Mouse (Mus musculus) forebrain, embryonic 14.5 days (tissue): Measurements from ENCODE around the gene Tars. TPM values are rescaled to one million over a fixed set of nuclear protein-coding genes. Genes with fewer than 3 reads are reported as not detected.

Experiments used
- ATAC-seq: fragments of 200-750 bp; cut with Nextera tagmentation; 2 replicates; pipeline ENCODE4 v1.8.0; 2017; ENCODE audit warnings: mild to moderate bottlenecking, moderate library complexity
- DNase-seq: peaks from one replicate; pipeline ENCODE4 v3.0.0-alpha.2; 2015; ENCODE audit warnings: low spot score
- H3K27ac ChIP-seq: fragments of 300-500 bp; sonication (generic); 2 replicates; pipeline ENCODE4 v1.5.1; 2014; ENCODE audit warnings: low read depth, mild to moderate bottlenecking, control low read depth, low read length, moderate library complexity
- H3K27me3 ChIP-seq: fragments of 300-500 bp; sonication (generic); replicated peaks from 2 replicates; pipeline ENCODE4 v1.6.1; 2014; ENCODE audit warnings: low read length, control low read depth, mixed read lengths; ENCODE audit not compliant: control insufficient read depth, insufficient read depth
- H3K36me3 ChIP-seq: fragments of 300-500 bp; sonication (generic); 2 replicates; pipeline ENCODE4 v1.6.1; 2014; ENCODE audit warnings: low read length, control low read depth; ENCODE audit not compliant: control insufficient read depth, insufficient read depth
- H3K4me1 ChIP-seq: fragments of 300-500 bp; sonication (generic); 2 replicates; pipeline ENCODE4 v1.6.1; 2014; ENCODE audit warnings: antibody characterized with exemption, low read length, control low read depth; ENCODE audit not compliant: control insufficient read depth, insufficient read depth
- H3K4me2 ChIP-seq: fragments of 300-500 bp; sonication (generic); 2 replicates; pipeline ENCODE4 v1.6.1; 2014; ENCODE audit warnings: mild to moderate bottlenecking, control low read depth, low read length
- H3K4me3 ChIP-seq: fragments of 300-500 bp; sonication (generic); 2 replicates; pipeline ENCODE4 v1.5.1; 2014; ENCODE audit warnings: low read depth, low read length, control low read depth
- H3K9ac ChIP-seq: fragments of 300-500 bp; sonication (generic); 2 replicates; pipeline ENCODE4 v1.6.1; 2014; ENCODE audit warnings: mild to moderate bottlenecking, low read length, control low read depth, moderate library complexity
- H3K9me3 ChIP-seq: fragments of 300-500 bp; sonication (generic); replicated peaks from 2 replicates; pipeline ENCODE4 v1.6.1; 2016; ENCODE audit warnings: low read length, control low read depth, mixed read lengths; ENCODE audit not compliant: control insufficient read depth
- WGBS: fragments of 180-500 bp; shearing (Covaris S2); extraction: QIAGEN DNeasy Blood & Tissue Kit; methylation state at CpG from one replicate; pipeline ENCODE4 v1.1.7; 2014; 5-methylcytosine and 5-hydroxymethylcytosine counted together
- polyA plus RNA-seq: library from polyadenylated mRNA; unstranded; fragments of >200 nt; fragmentation: Nextera tagmentation; extraction: Ambion mirVana; gene quantifications from 2 replicates; pipeline ENCODE4 v1.2.1, GENCODE M21; 2014

Tars gene
- polyA plus RNA-seq, 1 experiment from 2014 or later = 53.6 TPM

DNA sequence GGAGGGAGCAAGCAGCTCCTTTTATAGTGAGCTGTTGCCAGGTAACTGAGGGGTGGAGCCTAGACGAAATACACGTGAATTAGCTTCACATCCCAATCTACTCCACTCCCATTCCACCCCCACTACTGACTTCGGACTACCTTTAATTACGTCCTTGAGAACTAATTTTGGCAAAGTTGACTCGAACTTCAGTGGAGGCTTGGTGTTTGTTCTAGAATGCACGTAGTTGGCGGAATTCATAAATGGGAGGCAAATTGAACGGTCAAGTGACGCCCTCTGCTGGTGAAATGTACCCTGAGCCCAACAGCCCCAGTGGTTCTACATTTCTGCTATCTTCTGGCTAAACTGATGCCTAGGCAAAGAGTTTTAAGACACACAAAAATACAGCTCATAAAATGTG is 7.3 kb upstream of the Tars start:
- ATAC-seq = 0 out of 2 replicates have a peak, but pooled peaks have one; percentile 35
- Histone ChIP-seq H3K4me2 (no peak overlapping the region), H3K4me3 (no peak overlapping the region), H3K27ac (no peak overlapping the region), H3K9me3 (no peaks in the 10 kb centered on the region), H3K9ac (no peak overlapping the region), H3K27me3 (no peaks in the 10 kb centered on the region), H3K4me1 (no peaks in the 10 kb centered on the region), H3K36me3 (no peaks in the 10 kb centered on the region)
- peak; percentile 9 for DNase-seq
- WGBS = 28% methylated on average over 9 of the region's 9 CpGs

DNA sequence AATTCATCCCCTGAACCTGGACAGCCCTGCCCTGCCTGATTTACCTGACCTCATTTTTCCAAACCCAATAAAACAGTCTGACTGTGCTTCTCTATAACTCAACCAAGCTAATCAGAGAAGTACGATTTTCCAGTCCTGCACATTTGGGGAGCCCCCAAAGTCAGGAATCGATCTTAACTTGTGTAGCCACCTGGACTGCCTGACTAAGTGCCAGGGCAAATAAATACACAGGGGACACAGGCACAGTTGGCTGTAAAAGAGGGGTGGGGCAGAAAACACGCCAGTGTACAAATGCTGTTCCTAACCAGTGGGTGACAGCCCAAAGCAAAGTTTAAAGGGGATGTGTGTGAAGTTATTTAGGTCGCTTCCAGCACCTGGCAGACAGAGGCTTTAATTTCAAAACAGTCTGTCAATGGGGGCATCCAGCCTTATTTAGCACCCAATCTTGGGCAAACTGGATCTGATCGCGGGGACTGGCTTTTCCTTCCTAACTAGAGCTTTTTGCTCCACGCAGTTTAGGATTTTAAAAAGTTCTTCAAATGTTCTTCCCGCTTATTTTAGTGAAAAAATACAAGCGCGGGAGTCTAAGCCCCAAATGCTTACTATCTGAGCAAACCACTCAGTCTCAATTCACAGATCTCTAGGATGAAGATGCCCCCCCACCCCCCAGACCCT is 652 bp downstream of the Tars start:
- no peaks in the 10 kb centered on the region for H3K27me3 ChIP-seq
- peak overlapping the region; percentile 86 for H3K9ac ChIP-seq
- H3K4me1 ChIP-seq = peaks cover 8% of the 10 kb centered on the region
- H3K4me2 ChIP-seq = peak overlapping the region; percentile 81
- DNase-seq = no peak
- peaks cover 22% of the 10 kb centered on the region for H3K36me3 ChIP-seq
- H3K27ac ChIP-seq = no peak overlapping the region
- no peaks in the 10 kb centered on the region for H3K9me3 ChIP-seq
- 9% methylated on average over 10 of the region's 10 CpGs for WGBS
- peak overlapping the region; percentile 75 for H3K4me3 ChIP-seq
- no peak for ATAC-seq

DNA sequence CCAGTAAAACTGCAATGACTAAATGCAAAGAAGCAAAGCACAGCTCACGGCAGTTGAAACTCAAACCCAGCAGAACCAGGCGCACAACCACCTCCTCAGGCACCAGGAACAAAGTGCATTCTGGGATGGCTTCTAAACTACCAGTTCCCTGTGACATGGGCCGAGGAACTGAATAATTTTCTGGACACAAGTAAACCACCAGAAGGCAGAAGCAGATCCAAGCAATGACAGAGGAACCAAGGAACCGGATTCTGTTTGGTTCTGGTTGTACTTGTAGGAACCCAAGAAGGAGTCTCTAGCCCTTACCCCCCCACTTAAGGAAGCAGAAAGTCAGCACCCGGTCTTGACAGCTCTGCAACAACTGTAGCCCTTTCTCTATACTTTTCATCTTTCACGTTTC is 3.0 kb downstream of the Tars start:
- Histone ChIP-seq H3K9me3 (no peaks in the 10 kb centered on the region), H3K4me2 (no peak overlapping the region), H3K27me3 (no peaks in the 10 kb centered on the region), H3K36me3 (peaks cover 45% of the 10 kb centered on the region), H3K4me3 (no peak overlapping the region), H3K4me1 (peaks cover 8% of the 10 kb centered on the region), H3K9ac (no peak overlapping the region), H3K27ac (no peak overlapping the region)
- no peak for DNase-seq
- 91% methylated on average over 6 of the region's 6 CpGs for WGBS
- ATAC-seq = no peak

DNA sequence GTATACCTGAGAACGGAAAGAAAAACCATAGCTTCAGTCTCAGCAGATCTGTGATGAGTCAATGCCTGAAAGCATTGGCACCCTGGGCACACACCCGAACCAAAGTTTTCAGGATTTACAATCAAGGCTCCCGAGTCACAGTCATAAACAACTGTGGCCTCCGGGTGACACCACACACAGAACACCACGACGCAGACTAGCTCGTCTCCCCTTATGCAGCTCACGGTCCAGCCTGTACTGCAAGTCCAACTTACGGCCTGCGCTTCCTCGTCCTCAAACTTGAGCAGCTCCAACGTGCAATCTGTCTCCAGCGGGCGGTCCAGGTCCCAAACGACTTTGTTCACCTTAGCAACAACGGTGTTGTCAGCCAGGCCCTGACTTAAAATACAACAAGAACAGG is 6.6 kb downstream of the Tars start:
- no peak overlapping the region for H3K27ac ChIP-seq
- no peak overlapping the region for H3K4me2 ChIP-seq
- no peak overlapping the region for H3K9ac ChIP-seq
- DNase-seq (no peak), ATAC-seq (no peak)
- no peak overlapping the region for H3K4me3 ChIP-seq
- peaks cover 79% of the 10 kb centered on the region for H3K36me3 ChIP-seq
- H3K27me3 ChIP-seq = no peaks in the 10 kb centered on the region
- no peaks in the 10 kb centered on the region for H3K4me1 ChIP-seq
- WGBS = 94% methylated on average over 16 of the region's 16 CpGs
- H3K9me3 ChIP-seq = no peaks in the 10 kb centered on the region

DNA sequence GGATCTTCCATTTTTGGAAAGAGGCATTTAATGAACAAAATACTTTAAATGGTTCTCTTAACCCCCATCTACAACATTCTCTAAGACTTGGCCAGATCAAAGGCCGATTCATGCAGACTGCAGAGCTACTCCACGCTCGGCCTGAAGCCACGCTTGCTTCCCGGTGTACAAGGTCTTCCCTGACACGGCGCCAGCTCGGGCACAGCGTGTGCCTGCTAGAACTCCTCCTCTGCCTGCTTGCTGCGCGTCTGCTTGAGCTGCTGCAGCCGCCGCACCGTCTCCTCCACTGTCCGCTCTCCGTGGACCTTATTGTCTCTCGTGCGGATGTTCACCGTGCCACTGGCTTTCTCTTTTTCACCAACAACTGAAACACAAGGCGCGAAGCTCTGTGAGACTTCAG is 15.7 kb downstream of the Tars start:
- Histone ChIP-seq H3K36me3 (peaks cover 68% of the 10 kb centered on the region), H3K27me3 (no peaks in the 10 kb centered on the region), H3K27ac (no peak overlapping the region), H3K9ac (no peak overlapping the region), H3K4me2 (no peak overlapping the region), H3K9me3 (no peaks in the 10 kb centered on the region), H3K4me1 (no peaks in the 10 kb centered on the region), H3K4me3 (no peak overlapping the region)
- DNase-seq (no peak), ATAC-seq (no peak)
- 94% methylated on average over 21 of the region's 21 CpGs for WGBS

DNA sequence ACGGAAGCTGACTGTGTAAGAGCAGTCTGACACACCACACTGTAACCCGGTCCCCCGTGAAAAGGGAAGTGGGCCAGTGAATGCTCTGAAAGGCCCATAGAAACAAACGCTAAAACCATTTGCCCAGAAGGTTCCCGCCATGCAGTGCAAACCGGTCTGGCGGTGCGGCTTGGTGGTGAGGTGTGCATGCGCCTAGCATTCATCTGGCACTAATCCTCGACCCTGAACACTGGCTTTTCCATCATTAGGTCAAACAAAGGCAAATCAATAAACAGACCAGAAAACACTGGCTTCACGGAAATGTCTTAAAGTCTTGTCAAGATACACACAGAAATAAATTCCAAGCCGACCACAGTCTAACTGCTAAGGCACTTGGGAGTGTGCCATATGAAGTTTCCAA is 16.9 kb downstream of the Tars start:
- 82% methylated on average over 12 of the region's 12 CpGs for WGBS
- H3K9me3 ChIP-seq = no peaks in the 10 kb centered on the region
- ATAC-seq (no peak), DNase-seq (no peak)
- no peaks in the 10 kb centered on the region for H3K27me3 ChIP-seq
- peaks cover 56% of the 10 kb centered on the region for H3K36me3 ChIP-seq
- H3K4me1 ChIP-seq = no peaks in the 10 kb centered on the region
- H3K27ac ChIP-seq = no peak overlapping the region
- H3K9ac ChIP-seq = no peak overlapping the region
- no peak overlapping the region for H3K4me2 ChIP-seq
- H3K4me3 ChIP-seq = no peak overlapping the region

DNA sequence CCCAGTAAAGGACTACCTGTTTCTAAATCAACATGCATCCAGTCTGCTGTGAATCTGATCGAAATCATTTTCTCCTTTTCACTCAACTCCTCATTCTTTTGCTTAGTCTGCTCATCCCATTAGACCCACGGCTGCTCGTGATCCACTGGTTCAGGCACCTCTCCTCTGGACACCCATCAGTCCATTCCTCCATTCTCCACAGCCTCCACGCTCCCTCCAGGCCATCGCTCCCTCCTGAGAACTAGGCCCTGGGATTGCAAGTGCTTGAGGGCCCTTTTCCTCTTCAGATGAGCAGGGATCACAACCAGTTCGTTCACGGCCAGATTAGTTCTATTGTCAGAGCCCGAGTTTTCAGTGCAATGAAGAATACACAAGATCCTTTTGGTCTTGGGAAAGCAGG is 18.8 kb downstream of the Tars start:
- H3K4me1 ChIP-seq = no peaks in the 10 kb centered on the region
- DNase-seq (no peak), ATAC-seq (no peak)
- H3K4me2 ChIP-seq = no peak overlapping the region
- no peak overlapping the region for H3K4me3 ChIP-seq
- WGBS = 80% methylated on average over 8 of the region's 8 CpGs
- no peak overlapping the region for H3K9ac ChIP-seq
- peaks cover 36% of the 10 kb centered on the region for H3K36me3 ChIP-seq
- H3K27ac ChIP-seq = no peak overlapping the region
- no peaks in the 10 kb centered on the region for H3K27me3 ChIP-seq
- H3K9me3 ChIP-seq = no peaks in the 10 kb centered on the region

DNA sequence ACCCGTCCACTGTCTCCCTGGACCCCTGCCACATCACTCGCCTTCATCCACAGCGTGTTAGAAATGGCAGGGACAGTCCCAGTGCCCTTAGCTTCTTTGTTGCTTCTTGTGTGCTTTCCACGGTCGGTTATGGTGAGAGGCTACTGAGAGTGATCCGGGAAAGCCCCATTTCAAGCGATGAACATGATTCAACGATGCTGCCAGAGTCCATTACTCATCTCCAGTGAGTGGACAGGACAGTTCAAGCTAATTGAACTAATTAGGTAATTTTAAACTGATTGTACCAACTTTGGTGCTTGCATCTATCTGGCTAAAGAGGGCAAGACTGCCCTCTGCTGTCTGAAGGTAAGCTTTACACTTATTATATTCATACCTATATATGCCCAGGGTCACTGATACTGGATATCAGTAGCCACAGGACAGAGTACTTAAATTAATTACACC is 19.4 kb downstream of the Tars start:
- ATAC-seq = peak; percentile 70
- 45% methylated on average over 8 of the region's 8 CpGs for WGBS
- H3K36me3 ChIP-seq = peaks cover 31% of the 10 kb centered on the region
- H3K4me3 ChIP-seq = no peak overlapping the region
- no peak overlapping the region for H3K9ac ChIP-seq
- H3K4me2 ChIP-seq = no peak overlapping the region
- no peaks in the 10 kb centered on the region for H3K4me1 ChIP-seq
- H3K9me3 ChIP-seq = no peaks in the 10 kb centered on the region
- H3K27me3 ChIP-seq = no peaks in the 10 kb centered on the region
- H3K27ac ChIP-seq = no peak overlapping the region
- DNase-seq = peak; percentile 77

DNA sequence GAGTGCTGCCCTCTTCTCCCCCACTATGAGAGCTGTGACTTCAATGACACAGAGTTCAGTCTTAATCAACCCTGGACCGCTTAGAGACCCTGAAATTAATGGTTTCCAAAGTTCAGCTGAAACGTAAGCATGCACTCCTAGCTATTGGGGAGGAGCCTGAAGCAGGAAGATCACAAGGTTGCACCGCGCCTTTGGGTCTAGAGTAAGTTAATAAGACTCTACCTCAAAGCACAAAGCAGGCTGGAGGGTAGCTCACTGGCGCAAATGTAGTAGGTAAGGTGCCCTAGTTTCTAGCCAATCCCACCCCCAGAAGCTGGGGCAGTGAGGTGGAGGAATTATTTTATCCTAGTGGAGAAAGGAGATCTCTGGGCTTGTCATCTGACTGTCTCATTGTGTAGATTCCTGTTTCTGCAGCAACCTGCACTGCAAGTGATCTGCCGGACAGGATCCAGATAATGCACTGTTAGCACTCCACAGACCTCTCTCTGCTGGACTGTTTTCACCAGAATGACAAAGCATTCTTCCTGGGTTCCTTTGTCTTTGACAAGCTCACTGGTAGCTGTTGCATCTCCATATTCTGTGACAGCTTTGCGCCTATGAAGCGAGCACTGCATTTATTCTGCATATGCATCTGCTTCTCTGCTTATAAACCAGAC is 19.9 kb downstream of the Tars start:
- H3K27ac ChIP-seq = no peak overlapping the region
- H3K4me3 ChIP-seq = no peak overlapping the region
- H3K4me1 ChIP-seq = no peaks in the 10 kb centered on the region
- no peak overlapping the region for H3K9ac ChIP-seq
- 91% methylated on average over 8 of the region's 8 CpGs for WGBS
- peaks cover 26% of the 10 kb centered on the region for H3K36me3 ChIP-seq
- ATAC-seq (no peak), DNase-seq (no peak)
- no peaks in the 10 kb centered on the region for H3K27me3 ChIP-seq
- H3K4me2 ChIP-seq = no peak overlapping the region
- H3K9me3 ChIP-seq = no peaks in the 10 kb centered on the region
